Mouse (Mus musculus) embryo, embryonic 10.5 days (tissue): ENCODE data around the gene Baiap2l2.
A peak's percentile ranks its signal among the peaks of the same experiment; 100 is the strongest.
"Not testable (repeated sequence)": the region's sequence is repeated elsewhere in the genome, so short reads cannot be mapped to it uniquely, and the experiment has no call there.

Source experiments
- DNase-seq: peaks from one replicate; pipeline ENCODE4 v3.0.0-alpha.2; 2015; ENCODE audit warnings: low spot score

Gene Baiap2l2

GRCm38 (mm10) chr15:79261095-79261725 lies 24.1 kb downstream of the Baiap2l2 start:
- peak; percentile 62 for DNase-seq

GRCm38 (mm10) chr15:79258521-79258920 lies 26.8 kb downstream of the Baiap2l2 start:
- no peak for DNase-seq

DNA sequence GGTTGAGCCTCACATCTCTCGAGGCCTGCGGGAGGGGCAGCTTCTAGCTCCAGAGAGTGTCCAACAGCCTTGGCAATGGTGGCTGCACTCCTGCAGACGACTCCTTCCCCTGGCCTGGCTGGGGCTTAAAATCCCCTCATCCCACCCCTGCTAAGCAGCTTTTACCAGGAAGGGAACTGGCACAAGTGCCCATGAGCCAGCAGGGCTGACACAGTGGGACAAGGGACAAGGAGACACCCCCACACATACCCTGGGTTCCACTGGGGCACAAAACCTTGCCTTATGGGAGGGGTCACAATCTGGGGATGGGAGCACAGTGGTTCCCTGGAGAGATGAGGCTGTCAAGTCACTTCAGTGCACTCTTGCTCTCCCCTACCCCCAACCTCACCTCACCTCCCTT lies 30.7 kb downstream of the Baiap2l2 start, which contains the start of gene Slc16a8:
TSS of gene Slc16a8 (minus strand) at position 101 of the 400 bp plus-strand sequence.
- no peak for DNase-seq

DNA sequence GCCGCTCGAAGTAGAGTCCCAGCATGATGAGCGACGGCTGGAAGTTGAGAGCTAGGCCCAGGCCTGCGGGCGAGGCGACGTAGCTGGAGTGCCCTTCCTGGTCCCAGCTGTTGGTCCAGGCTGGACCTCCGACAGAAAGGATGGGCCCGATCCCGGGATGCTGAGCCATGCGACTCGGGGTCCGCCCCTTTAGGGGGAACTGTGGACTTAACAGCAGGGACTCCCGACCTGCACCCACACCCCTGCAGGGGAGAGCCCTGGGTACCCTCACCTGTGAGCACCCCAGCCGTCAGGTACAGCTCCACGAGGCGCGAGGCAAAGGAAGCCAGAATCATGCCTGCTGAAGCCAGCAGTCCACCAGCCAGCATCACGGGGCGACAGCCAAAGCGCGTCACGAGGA lies 32.8 kb downstream of the Baiap2l2 start:
- DNase-seq, result no peak

DNA sequence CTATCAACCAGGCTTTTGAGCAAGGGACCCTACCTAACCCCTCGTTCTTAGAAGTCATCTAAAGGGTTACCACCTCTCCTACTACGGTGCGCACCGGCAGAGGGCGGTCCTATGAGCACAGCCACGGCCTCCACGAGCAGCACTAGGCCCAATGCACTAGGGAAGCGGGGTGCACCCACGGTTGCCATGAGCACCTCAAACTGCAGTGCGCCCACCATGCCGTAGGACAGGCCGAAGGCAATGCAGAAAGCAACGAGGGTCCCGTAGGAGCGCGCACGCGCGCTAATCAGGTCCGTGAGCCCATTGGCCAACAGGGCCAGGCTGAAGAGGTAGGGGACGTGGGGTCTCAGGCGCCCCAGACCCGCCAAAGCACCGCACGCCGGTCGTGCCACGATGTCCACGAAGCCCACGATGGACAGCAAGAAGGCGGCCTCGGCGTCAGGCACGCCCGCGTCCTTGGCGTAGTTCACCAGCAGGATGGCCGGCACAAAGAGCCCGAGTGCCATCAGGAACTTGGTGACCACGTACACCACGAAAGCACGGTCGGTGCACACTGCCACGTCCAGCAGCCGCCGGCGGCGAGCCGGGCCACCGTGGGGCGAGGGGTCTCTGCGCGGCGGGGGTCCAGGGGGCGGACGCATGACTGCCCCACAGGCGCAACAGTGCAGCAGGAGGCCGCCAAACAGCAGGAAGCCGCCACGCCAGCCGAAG lies 33.4 kb downstream of the Baiap2l2 start:
- DNase-seq, result peak; percentile 36

- DNase-seq, result no peak
Measured at GRCm38 (mm10) chr15:79251168-79251567, 34.2 kb downstream of the Baiap2l2 start.

DNA sequence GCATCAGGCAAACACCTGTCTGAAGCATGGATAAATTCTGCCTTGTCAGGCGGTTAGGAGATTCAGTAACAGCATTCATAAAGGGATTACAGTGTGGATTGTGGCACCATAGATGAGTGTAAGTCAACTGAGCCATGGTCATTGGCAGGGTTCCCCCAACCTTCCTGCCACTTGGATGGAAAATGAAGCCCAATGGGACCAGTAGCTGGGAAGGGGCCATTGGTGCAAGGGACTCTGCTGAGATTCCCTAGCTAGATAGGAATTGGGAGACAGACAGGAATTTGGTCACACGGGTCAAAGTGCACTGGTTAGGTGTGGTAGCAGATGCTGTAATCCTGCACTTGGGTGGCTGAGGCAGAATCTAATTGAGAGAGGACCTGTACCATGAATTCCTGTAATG lies 35.1 kb downstream of the Baiap2l2 start:
- no peak for DNase-seq

DNA sequence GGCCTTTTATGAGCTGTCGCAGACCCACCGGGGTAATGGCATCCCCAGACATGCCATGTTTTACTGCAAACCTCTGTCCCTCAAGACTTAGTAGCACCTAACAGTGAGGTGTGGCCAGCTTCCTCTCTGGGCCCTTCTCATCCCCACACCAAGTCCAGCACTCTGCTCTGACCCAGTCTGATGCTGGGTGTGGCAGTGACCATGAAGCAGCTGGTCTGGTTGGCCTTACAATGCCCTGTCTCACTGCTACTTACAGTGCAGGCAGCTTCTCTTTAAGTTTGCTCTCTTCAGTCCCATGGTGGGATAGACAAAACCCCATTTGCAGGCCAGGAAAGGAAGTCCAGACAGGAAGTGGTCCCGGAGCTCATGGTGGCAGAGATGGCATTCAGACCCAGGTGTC lies 40.0 kb downstream of the Baiap2l2 start:
- no peak for DNase-seq

DNA sequence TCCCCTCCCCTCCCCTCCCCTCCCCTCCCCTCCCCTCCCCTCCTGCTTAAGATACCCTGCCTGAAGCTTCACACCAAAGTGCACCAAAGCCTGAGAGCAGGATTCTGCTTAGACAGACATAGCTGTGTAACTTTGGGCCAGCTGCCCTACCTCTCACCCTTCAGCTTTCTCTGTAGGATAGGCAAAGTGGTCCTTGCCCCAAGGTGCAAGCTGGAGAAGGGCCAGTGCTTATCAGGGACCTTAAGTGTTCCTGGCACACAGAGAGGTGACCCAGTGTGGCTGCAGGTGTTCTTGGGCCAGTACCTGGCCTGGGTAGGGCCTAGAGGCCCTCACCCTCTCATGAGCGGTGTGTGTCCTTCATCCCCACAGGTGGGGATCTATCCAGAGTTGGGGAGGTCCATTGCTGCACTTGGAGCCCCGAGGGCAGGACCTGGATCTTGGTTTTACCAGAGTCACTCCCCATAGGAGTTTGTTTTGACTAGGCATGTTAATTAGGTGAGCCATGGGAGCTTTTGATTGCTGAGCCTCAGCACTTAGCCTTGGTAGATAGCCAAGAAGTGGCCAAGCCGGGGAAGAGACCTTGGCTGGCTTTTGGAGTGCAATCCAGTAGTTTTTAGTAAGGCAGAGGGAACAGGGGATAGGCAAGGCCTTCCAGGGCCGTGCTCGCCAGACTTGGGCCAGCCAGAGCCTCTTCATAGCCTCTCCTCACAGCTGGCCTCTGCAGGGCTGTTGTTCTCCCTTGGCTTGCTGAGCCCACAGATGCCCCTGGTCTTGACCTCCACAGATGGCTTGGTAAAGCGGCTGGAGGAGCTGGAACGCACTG lies 41.1 kb downstream of the Baiap2l2 start:
- no peak for DNase-seq

DNA sequence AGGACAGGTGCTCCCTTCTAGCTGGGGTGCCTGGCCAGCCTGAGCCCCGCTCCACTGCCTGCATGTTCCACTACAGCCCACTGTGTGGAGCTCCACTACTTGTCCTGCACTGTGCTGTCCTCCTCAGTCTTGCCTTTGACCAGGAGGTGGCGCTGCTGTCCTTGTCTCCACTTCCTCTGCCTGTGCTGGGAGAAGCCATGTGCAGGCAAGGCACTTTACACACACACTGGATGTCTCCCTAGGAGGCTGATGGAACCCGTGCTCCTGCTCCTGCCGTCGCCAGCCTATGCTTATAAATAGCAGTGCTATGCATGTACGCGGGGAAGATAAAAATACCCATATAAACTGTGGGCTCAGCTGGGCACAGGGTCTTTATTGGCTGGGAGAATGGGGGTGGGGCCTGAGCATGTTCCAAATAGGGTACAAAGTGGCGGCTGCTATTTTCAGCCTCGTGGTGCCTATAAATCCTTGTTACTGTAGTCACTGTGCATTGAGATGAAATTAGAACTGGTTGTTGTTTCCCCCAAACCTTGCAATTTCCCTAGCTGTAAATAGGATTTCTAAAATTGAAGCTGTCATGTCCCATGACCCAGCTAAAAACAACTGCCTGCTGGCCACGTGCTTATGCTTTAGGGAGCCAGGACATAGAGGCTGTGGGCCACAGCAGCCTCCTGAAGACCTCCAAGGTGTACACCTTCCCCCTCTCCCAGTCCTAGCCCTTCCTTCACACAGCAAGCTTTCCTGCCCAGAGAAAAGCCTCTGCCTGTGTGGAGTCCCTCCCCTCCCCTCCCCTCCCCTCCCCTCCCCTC lies 41.9 kb downstream of the Baiap2l2 start:
- DNase-seq, result peak; percentile 98

DNA sequence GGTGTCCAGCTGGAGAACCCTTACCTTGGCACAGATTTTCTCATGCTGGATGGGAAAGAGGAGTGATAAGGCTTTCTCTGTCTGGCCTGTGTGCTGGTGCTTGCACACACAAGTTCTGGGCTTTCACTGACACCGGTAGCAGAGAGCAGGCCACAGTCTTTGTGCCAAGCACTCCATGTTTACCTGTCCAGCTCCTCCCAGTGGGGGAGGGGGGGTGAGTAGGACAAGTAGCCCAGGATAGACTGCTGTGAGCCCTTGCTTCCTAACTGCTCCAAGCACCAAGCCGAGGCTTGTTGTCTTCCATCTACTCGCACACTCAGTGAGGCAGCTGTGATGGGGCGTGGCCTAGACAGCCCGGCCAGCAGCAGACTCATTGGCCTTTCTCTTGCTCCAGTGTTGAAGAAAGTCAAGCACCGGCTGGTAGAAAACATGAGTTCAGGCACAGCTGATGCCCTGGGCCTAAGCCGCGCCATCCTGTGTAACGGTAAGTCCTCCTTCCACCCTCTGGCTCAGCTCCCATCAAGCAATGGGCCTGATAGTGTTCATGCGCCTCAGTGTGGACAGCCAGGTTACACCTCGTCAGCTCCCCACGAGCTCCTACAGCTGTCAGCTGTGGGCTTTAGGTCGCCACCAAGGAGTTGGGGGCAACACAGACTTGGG lies 42.6 kb downstream of the Baiap2l2 start:
- no peak for DNase-seq

- no peak for DNase-seq
Measured at GRCm38 (mm10) chr15:79238036-79238435, 47.3 kb downstream of the Baiap2l2 start.

DNA sequence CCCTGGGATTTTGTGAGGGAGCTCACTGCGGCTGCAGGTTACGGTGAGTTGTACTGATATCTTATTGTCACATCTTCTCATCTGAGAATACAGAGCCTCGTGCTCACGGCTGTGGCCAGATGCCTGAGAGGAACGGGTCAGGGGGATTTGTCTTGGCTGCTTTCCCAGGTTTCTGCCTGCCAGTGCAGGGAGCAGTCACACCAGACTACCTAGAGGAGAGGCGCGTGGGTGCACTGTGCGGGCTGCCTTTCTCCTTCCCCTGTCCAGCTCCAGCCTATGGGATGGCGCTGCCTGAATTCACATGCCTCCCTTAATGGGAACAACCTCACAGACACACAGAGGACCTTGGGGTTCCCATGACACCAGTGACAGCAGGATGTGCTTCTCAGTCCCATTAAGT lies 50.1 kb downstream of the Baiap2l2 start:
- no peak for DNase-seq

DNA sequence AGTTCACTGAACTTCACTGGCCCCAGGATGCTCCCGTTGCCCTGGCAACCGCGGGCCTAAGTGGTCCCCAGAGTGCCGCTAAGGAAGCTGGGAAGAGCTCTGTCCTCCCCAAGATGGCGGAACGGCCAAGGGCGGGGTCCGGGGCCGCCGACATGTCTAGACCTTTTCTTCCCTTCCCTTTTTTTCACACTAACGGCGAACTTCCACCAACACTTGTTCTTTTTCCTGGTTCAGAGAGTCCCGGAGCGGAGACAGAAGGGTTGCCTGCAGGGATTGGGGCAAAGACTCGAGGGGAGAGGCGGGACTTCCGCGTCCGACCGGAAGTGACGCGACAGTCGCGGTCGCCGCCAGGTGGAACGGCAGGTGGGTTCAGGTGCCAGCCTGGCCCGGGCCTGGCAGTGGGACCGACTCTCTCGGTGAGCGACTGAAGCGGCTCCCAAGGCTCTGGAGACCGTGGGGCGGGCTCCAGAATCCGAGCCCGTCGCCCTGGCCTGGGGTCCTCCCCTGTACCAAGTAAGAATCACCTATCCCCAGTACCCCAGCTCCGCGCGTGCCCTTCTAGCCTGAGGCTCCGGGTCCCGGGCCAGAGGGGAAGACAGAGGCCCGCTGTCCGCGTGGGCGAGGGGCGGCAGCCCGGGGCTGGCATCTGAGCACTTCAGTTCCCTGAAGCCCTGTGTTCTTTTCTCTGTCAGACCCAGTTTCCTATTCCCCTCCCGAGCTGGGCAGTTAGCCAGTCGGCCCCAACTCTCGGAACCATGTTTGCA lies 56.1 kb downstream of the Baiap2l2 start, which contains the start of the genes Pick1 and Gm49486:
TSS of gene Pick1 (plus strand) at position 116 of the 764 bp plus-strand sequence.
TSS of gene Gm49486 (plus strand) at position 334 of the 764 bp plus-strand sequence.
- peak; percentile 95 for DNase-seq

DNA sequence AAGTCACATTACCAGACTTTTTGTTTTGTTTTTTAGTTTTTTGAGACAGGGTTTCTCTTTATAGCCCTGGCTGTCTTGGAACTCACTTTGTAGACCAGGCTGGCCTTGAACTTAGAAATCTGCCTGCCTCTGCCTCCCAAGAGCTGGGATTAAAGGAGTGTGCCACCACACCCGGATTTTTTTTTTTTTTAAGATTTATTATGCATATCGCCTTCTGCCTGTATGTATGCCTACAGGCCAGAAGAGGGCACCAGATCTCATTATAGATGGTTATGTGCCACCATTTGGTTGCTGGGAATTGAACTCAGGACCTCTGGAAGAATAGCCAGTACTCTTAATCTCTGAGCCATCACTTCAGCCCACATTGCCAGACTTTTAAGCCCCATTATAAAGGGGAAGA lies 59.6 kb downstream of the Baiap2l2 start:
- not testable (repeated sequence) for DNase-seq

DNA sequence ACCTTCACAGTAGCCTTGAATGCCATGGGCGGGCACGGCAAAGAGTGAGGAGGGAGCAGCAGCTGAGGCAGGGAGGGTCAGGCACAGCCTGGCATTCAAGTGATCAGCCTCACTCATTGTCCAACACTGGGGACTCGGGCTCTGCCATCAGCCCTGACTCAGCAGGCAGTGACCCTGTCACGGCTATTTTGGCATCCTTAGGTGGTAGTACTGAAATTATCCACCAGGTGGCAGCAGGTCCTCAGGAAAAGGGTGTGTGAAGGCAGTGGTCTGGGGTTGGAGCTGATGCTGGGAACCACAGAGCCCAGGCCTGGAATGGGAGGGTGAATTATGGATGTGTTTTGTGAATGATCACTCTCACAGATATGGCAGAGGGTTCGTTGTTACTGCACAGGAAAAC lies 60.7 kb downstream of the Baiap2l2 start:
- DNase-seq, result peak; percentile 97

GRCm38 (mm10) chr15:79223641-79224040 lies 61.7 kb downstream of the Baiap2l2 start:
- peak; percentile 71 for DNase-seq

- DNase-seq, result peak; percentile 77
Measured at GRCm38 (mm10) chr15:79219572-79219971, 65.8 kb downstream of the Baiap2l2 start.

- no peak for DNase-seq
Measured at GRCm38 (mm10) chr15:79216191-79216590, 69.1 kb downstream of the Baiap2l2 start.

DNA sequence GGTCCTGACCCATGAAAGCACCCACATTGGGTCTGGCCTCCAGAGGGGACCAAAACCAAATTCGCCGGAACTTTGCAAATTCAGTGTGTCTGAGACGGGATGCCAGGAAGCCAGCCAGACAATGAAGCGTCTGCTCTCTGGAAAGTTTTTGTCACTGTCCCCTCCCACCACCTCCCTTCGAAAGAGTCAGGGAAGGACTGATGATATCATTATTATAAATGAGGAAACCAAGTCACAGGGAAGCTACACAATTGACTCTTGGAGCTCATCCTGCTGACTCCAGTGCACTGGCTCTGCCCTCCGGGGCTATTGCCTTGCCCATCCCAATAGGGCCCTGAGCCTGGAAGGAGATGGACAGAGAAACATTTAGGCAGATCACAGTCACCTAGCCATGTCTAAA lies 71.7 kb downstream of the Baiap2l2 start:
- no peak for DNase-seq
